Mouse (Mus musculus) CH12.LX (cell line): ENCODE data around the gene Coq10b. TPM values are rescaled to one million over a fixed set of nuclear protein-coding genes. Genes with fewer than 3 reads are reported as not detected.

Experiments
- DNase-seq: peaks from one replicate; pipeline ENCODE4 v3.0.0-alpha.2; 2013; ENCODE audit errors: extremely low read depth
- H3K27ac ChIP-seq: 2 replicates; pipeline ENCODE4 v1.5.1; 2012; ENCODE audit warnings: low read depth, mild to moderate bottlenecking, control low read depth, moderate library complexity; ENCODE audit not compliant: insufficient read depth
- H3K27me3 ChIP-seq: replicated peaks from 2 replicates; pipeline ENCODE3; 2012; ENCODE audit warnings: inconsistent platforms
- H3K36me3 ChIP-seq, 2 experiments: replicated peaks in 1 of 2; 2 replicates each; pipeline versions ENCODE3 to v1.6.1; 2012; ENCODE audit warnings: inconsistent platforms in 1 of 2, low read length in 1 of 2, mild to moderate bottlenecking in 1 of 2, mixed read lengths in 1 of 2, moderate library complexity in 1 of 2; ENCODE audit not compliant: control insufficient read depth in 1 of 2, insufficient read depth in 1 of 2
- H3K4me1 ChIP-seq, 2 experiments: 2 replicates each; pipeline ENCODE4 v1.6.1; 2012; ENCODE audit warnings: inconsistent platforms in 1 of 2, moderate library complexity in 1 of 2; ENCODE audit not compliant: insufficient read depth in 2 of 2, control insufficient read depth in 1 of 2
- H3K4me2 ChIP-seq: 2 replicates; pipeline ENCODE4 v1.6.1; 2012; ENCODE audit warnings: low read depth, mild to moderate bottlenecking, control low read depth; ENCODE audit not compliant: poor library complexity, insufficient read depth, severe bottlenecking
- H3K4me3 ChIP-seq, 3 experiments: fragments of 150-350 bp in 1 of 3; sonication (generic) in 1 of 3; replicated peaks in 1 of 3; 2 replicates each; pipeline versions ENCODE3 to v1.5.1; 2011 to 2012; ENCODE audit warnings: low read depth in 2 of 3, low read length in 2 of 3, mild to moderate bottlenecking in 2 of 3, moderate library complexity in 2 of 3, control low read depth in 1 of 3, improper control_type of control experiment in 1 of 3, inconsistent platforms in 1 of 3, mixed read lengths in 1 of 3; ENCODE audit not compliant: poor library complexity in 1 of 3
- H3K79me2 ChIP-seq: replicated peaks from 2 replicates; pipeline ENCODE4 v1.6.1; 2012; ENCODE audit warnings: mild to moderate bottlenecking, moderate library complexity; ENCODE audit not compliant: control insufficient read depth, poor library complexity, insufficient read depth, severe bottlenecking; ENCODE audit errors: extremely low read depth
- H3K9ac ChIP-seq: 2 replicates; pipeline ENCODE4 v1.6.1; 2012; ENCODE audit warnings: low read depth, mild to moderate bottlenecking, control low read depth, moderate library complexity; ENCODE audit not compliant: insufficient read depth
- H3K9me3 ChIP-seq: replicated peaks from 2 replicates; pipeline ENCODE3; 2012; ENCODE audit warnings: low read length, inconsistent platforms, mixed read lengths
- BHLHE40 ChIP-seq: IDR thresholded peaks from 2 replicates; pipeline ENCODE4 v1.6.1; 2011; ENCODE audit warnings: mild to moderate bottlenecking, low read depth, low read length, improper control_type of control experiment
- CHD1 ChIP-seq: IDR thresholded peaks from 2 replicates; pipeline ENCODE4 v1.6.1; 2012; ENCODE audit warnings: low read depth, low read length, improper control_type of control experiment, inconsistent platforms
- CHD2 ChIP-seq: IDR thresholded peaks from 2 replicates; pipeline ENCODE4 v1.6.1; 2011; ENCODE audit warnings: low read length, improper control_type of control experiment
- CTCF ChIP-seq, 2 experiments: IDR thresholded peaks in 1 of 2; conservative IDR thresholded peaks in 1 of 2; 2 replicates each; pipeline ENCODE4 v1.5.1; 2011 to 2012; ENCODE audit warnings: low read depth in 2 of 2, low read length in 2 of 2, improper control_type of control experiment in 1 of 2, inconsistent platforms in 1 of 2, mild to moderate bottlenecking in 1 of 2, moderate library complexity in 1 of 2
- E2F4 ChIP-seq: IDR thresholded peaks from 2 replicates; pipeline ENCODE4 v1.6.1; 2011; ENCODE audit warnings: low read depth, low read length, improper control_type of control experiment; ENCODE audit not compliant: insufficient replicate concordance
- ELF1 ChIP-seq: IDR thresholded peaks from 2 replicates; pipeline ENCODE4 v1.6.1; 2014; ENCODE audit warnings: low read depth, mild to moderate bottlenecking, inconsistent platforms, low read length, improper control_type of control experiment
- EP300 ChIP-seq: IDR thresholded peaks from 2 replicates; pipeline ENCODE4 v1.6.1; 2011; ENCODE audit warnings: low read length, improper control_type of control experiment
- ETS1 ChIP-seq: conservative IDR thresholded peaks from 2 replicates; pipeline ENCODE4 v1.6.1; 2012; ENCODE audit warnings: low read depth, mild to moderate bottlenecking, inconsistent platforms, low read length, improper control_type of control experiment, moderate library complexity
- HCFC1 ChIP-seq: IDR thresholded peaks from 2 replicates; pipeline ENCODE4 v1.6.1; 2012; ENCODE audit warnings: low read depth, mild to moderate bottlenecking, inconsistent platforms, low read length, improper control_type of control experiment
- IRF4 ChIP-seq: IDR thresholded peaks from 2 replicates; pipeline ENCODE4 v1.6.1; 2014; ENCODE audit warnings: low read depth, mild to moderate bottlenecking, inconsistent platforms, low read length, improper control_type of control experiment
- JUN ChIP-seq: IDR thresholded peaks from 2 replicates; pipeline ENCODE4 v1.6.1; 2011; ENCODE audit warnings: low read depth, mild to moderate bottlenecking, low read length, improper control_type of control experiment, moderate library complexity; ENCODE audit not compliant: insufficient read depth
- JUND ChIP-seq: conservative IDR thresholded peaks from 2 replicates; pipeline ENCODE4 v1.6.1; 2011; ENCODE audit warnings: low read depth, low read length, improper control_type of control experiment
- MAX ChIP-seq: IDR thresholded peaks from 2 replicates; pipeline ENCODE4 v1.6.1; 2011; ENCODE audit warnings: low read length, improper control_type of control experiment
- MAZ ChIP-seq: IDR thresholded peaks from 2 replicates; pipeline ENCODE4 v1.6.1; 2012; ENCODE audit warnings: low read depth, mild to moderate bottlenecking, inconsistent platforms, low read length, improper control_type of control experiment, moderate library complexity
- MEF2A ChIP-seq: IDR thresholded peaks from 2 replicates; pipeline ENCODE4 v1.6.1; 2014; ENCODE audit warnings: low read depth, mild to moderate bottlenecking, inconsistent platforms, low read length, improper control_type of control experiment, borderline replicate concordance
- MXI1 ChIP-seq: IDR thresholded peaks from 2 replicates; pipeline ENCODE4 v1.6.1; 2011; ENCODE audit warnings: mild to moderate bottlenecking, low read depth, low read length, improper control_type of control experiment
- PAX5 ChIP-seq: IDR thresholded peaks from 2 replicates; pipeline ENCODE4 v1.6.1; 2012; ENCODE audit warnings: low read length, inconsistent platforms, mixed read lengths
- RAD21 ChIP-seq: IDR thresholded peaks from 2 replicates; pipeline ENCODE4 v1.6.1; 2011; ENCODE audit warnings: low read depth, mild to moderate bottlenecking, low read length, improper control_type of control experiment, moderate library complexity
- RCOR1 ChIP-seq: conservative IDR thresholded peaks from 2 replicates; pipeline ENCODE4 v1.6.1; 2012; ENCODE audit warnings: low read depth, mild to moderate bottlenecking, inconsistent platforms, low read length, improper control_type of control experiment
- SIN3A ChIP-seq: IDR thresholded peaks from 2 replicates; pipeline ENCODE4 v1.6.1; 2012; ENCODE audit warnings: low read length, improper control_type of control experiment, inconsistent platforms
- TBP ChIP-seq: conservative IDR thresholded peaks from 2 replicates; pipeline ENCODE4 v1.6.1; 2011; ENCODE audit warnings: low read depth, low read length, improper control_type of control experiment
- UBTF ChIP-seq: IDR thresholded peaks from 2 replicates; pipeline ENCODE4 v1.6.1; 2012; ENCODE audit warnings: low read depth, mild to moderate bottlenecking, inconsistent platforms, low read length, improper control_type of control experiment, moderate library complexity
- ZC3H11A ChIP-seq: IDR thresholded peaks from 2 replicates; pipeline ENCODE4 v1.6.1; 2012; ENCODE audit warnings: low read depth, mild to moderate bottlenecking, inconsistent platforms, low read length, improper control_type of control experiment
- ZKSCAN1 ChIP-seq: IDR thresholded peaks from 2 replicates; pipeline ENCODE4 v1.6.1; 2012; ENCODE audit warnings: low read depth, inconsistent platforms, low read length, improper control_type of control experiment, borderline replicate concordance
- dilution Hi-C: fragments of 300-500 bp; cut with MboI; formaldehyde crosslinking; loops from 2 replicates; pipeline ENCODE4 v1.14.3; 2020; ENCODE audit warnings: low sequenced_read_pairs; ENCODE audit not compliant: extremely low pct_unique_long_range_greater_than_20kb, extremely low pct_ligation_motif_present
- in situ Hi-C: fragments of 300-500 bp; cut with MboI; formaldehyde crosslinking; loops from 3 replicates; pipeline ENCODE4 v1.14.3; 2019; ENCODE audit warnings: low sequenced_read_pairs, low pct_ligation_motif_present, low pct_unique_long_range_greater_than_20kb, mixed read lengths
- polyA plus RNA-seq: library from polyadenylated mRNA; unstranded; fragments of >175 nt; gene quantifications from 2 replicates; pipeline ENCODE4 v1.2.1, GENCODE M21; 2012; ENCODE audit warnings: low read depth; ENCODE audit not compliant: insufficient read length
- total RNA-seq, 2 experiments: library from RNA; depleted of rRNA; stranded (reverse); fragments of 300-350 nt in 1 of 2; fragments of >200 nt in 1 of 2; gene quantifications; 2 replicates each; pipeline ENCODE4 v1.2.3; 2012 to 2014

Gene Coq10b
- total and polyA plus RNA-seq, 3 experiments: 3.0 to 14.4 (median 7.0) TPM

GRCm38 (mm10) chr1:55051671-55052070 is 899 bp upstream of the Coq10b start:
- H3K4me1 ChIP-seq: peaks cover 3 to 40% of the 10 kb centered on the region in 2 experiments
- H3K27ac ChIP-seq: no peak overlapping the region
- peaks cover 5% of the 10 kb centered on the region for H3K9me3 ChIP-seq
- in situ Hi-C loops (no loop called here), dilution Hi-C loops (no loop called here)
- peaks cover 0 to under 1% of the 10 kb centered on the region in 2 experiments for H3K36me3 ChIP-seq
- H3K79me2 ChIP-seq: no peaks in the 10 kb centered on the region
- no peak overlapping the region for H3K4me3 ChIP-seq
- peak overlapping the region; percentile 76; the same call in 1 of the 2 replicates for H3K4me2 ChIP-seq
- H3K27me3 ChIP-seq: no peaks in the 10 kb centered on the region
- H3K9ac ChIP-seq: no peak overlapping the region
- no peak for TF ChIP-seq MEF2A
- peak; percentile 8 for DNase-seq

- H3K27me3 ChIP-seq: no peaks in the 10 kb centered on the region
- TF ChIP-seq CHD1 (no peak), BHLHE40 (no peak), SIN3A (no peak), UBTF (0 out of 2 replicates have a peak, but pooled peaks have one; percentile 32), MXI1 (no peak), RCOR1 (0 out of 2 replicates have a peak, but pooled peaks have one; percentile 4), CTCF (conservative IDR thresholded peaks at IDR 0.05 in 1 of 2, IDR thresholded peaks at IDR 0.05 in 1 of 2; ENCODE audit: low read depth in 2 of 2, low read length in 2 of 2) (peak in 1 of 2 experiments; percentile 19; a peak in 1 of 4 replicates)
- TF ChIP-seq, all 38 proteins: peak for 3
- Histone ChIP-seq H3K27ac (no peak overlapping the region), H3K4me1 (peaks cover 3 to 40% of the 10 kb centered on the region in 2 experiments), H3K36me3 (peaks cover 0 to 4% of the 10 kb centered on the region in 2 experiments), H3K4me3 (peak overlapping the region; percentile 64 to 81 (median 79)), H3K9ac (peak overlapping the region; percentile 58), H3K9me3 (peaks cover 5% of the 10 kb centered on the region), H3K79me2 (no peaks in the 10 kb centered on the region), H3K4me2 (peak overlapping the region; percentile 56)
- dilution Hi-C loops (no loop called here), in situ Hi-C loops (no loop called here)
- DNase-seq: no peak
These were observed 435 bp downstream of the Coq10b start for GRCm38 (mm10) chr1:55053005-55053404.

- Histone ChIP-seq H3K36me3 (peaks cover 0 to 4% of the 10 kb centered on the region in 2 experiments), H3K4me3 (peak overlapping the region in 2 of 3 experiments; percentile 64 to 79), H3K4me2 (peak overlapping the region; percentile 56), H3K9ac (peak overlapping the region; percentile 58; the same call in 1 of the 2 replicates), H3K79me2 (no peaks in the 10 kb centered on the region), H3K27me3 (no peaks in the 10 kb centered on the region), H3K9me3 (peaks cover 5% of the 10 kb centered on the region), H3K27ac (no peak overlapping the region)
- in situ Hi-C loops: no loop called here
- no peak for DNase-seq
- dilution Hi-C loops: no loop called here
- TF ChIP-seq ZKSCAN1 (no peak), EP300 (no peak), SIN3A (no peak), HCFC1 (no peak), ZC3H11A (no peak), MAX (no peak), IRF4 (no peak), JUN (no peak), RCOR1 (no peak), CHD2 (no peak), CTCF (conservative IDR thresholded peaks at IDR 0.05 in 1 of 2, IDR thresholded peaks at IDR 0.05 in 1 of 2; ENCODE audit: low read depth in 2 of 2, low read length in 2 of 2) (no peak), RAD21 (no peak), JUND (no peak), ETS1 (no peak), E2F4 (no peak), TBP (no peak), ELF1 (no peak), MEF2A (no peak), MAZ (no peak), PAX5 (no peak)
- TF ChIP-seq, all 38 proteins: peak for 0
- peaks cover 3 to 42% of the 10 kb centered on the region in 2 experiments for H3K4me1 ChIP-seq
These were observed 1.0 kb downstream of the Coq10b start for GRCm38 (mm10) chr1:55053596-55053995.
